Mouse (Mus musculus): Measurements from ENCODE around the gene Kcnma1. TPM values are rescaled to one million over a fixed set of nuclear protein-coding genes. Genes with fewer than 3 reads are reported as not detected.

Gene Kcnma1
- polyA plus RNA-seq, 1 experiment from 2014 or later = 22.8 TPM

DNA sequence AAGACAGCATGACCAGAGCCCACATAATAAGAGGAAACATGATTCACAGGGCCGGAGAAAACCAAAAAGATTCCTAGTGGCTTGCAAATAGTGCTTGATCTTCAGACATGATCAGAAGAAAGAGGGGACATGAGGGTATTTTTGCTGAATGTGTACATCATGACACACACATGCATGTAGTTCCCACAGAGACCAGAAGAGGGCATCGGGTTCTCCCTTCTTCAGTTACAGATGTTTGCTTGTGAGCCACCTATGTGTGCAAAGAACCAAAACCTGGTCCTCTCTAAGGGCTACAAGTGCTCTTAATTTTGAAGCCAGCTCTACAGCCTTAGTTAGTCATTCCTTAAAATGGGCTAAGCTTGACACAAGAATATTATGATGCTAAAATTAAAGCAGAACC lies 334.9 kb downstream of the Kcnma1 start:
- Histone ChIP-seq H3K27ac (no peak overlapping the region), H3K9ac (no peak overlapping the region), H3K36me3 (replicated peaks; ENCODE audit: control insufficient read depth, insufficient read depth) (no peaks in the 10 kb centered on the region), H3K9me3 (ENCODE audit: control insufficient read depth, low read length) (no peaks in the 10 kb centered on the region), H3K4me1 (replicated peaks; ENCODE audit: control insufficient read depth, insufficient read depth, low read length) (no peaks in the 10 kb centered on the region), H3K4me3 (replicated peaks; ENCODE audit: low read length) (no peak overlapping the region), H3K4me2 (replicated peaks) (no peak overlapping the region), H3K27me3 (ENCODE audit: control insufficient read depth, insufficient read depth, low read length) (no peaks in the 10 kb centered on the region)
- no peak for DNase-seq (ENCODE audit: low spot score)
- WGBS = 70% methylated on average over 2 of the region's 2 CpGs
- no peak for ATAC-seq (ENCODE audit: low FRiP score)

DNA sequence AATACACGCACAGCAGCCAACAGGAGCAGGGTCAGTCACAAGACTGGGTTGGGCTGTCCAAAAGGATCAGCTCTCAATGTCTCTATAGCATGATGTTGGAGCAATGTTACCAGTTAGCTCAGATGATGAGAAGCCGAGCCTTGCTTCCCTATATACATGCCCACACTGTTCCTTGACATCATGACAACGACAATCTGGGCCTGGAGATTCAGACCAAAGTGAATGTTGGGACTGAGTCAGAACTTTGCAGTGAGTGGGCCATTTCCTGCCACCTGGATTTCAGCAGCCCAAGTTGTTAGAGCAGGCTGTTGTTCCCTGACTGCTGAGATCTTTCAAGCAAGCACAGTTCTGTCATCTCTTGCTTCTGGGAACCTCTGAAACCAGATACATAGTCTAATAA lies 347.9 kb downstream of the Kcnma1 start:
- Histone ChIP-seq H3K27ac (no peak overlapping the region), H3K9ac (no peak overlapping the region), H3K27me3 (ENCODE audit: control insufficient read depth, insufficient read depth, low read length) (no peaks in the 10 kb centered on the region), H3K9me3 (ENCODE audit: control insufficient read depth, low read length) (no peaks in the 10 kb centered on the region), H3K36me3 (replicated peaks; ENCODE audit: control insufficient read depth, insufficient read depth) (no peaks in the 10 kb centered on the region), H3K4me2 (replicated peaks) (no peak overlapping the region), H3K4me3 (replicated peaks; ENCODE audit: low read length) (no peak overlapping the region), H3K4me1 (replicated peaks; ENCODE audit: control insufficient read depth, insufficient read depth, low read length) (no peaks in the 10 kb centered on the region)
- no peak for ATAC-seq (ENCODE audit: low FRiP score)
- 94% methylated on average over 3 of the region's 3 CpGs for WGBS
- no peak for DNase-seq (ENCODE audit: low spot score)

DNA sequence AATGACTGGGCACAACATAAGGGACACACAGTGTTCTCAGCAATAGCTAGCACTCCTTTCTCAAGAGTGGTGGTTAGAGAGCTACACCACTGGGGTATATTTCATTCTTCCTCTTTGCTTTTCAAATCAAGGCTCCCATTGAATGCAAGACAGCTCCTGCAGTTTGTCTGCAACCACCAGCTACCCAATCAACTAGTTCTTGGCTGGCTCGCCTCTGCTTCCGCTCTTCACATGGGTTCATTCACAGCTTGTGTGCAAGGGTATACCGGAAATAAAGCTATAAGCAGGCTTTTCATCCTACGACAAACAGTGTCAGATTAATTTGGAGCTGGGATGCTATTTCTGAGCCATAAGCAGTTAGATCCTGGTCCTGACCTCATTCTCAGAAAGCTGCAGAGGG lies 362.6 kb downstream of the Kcnma1 start:
- 69% methylated on average over 4 of the region's 4 CpGs for WGBS

DNA sequence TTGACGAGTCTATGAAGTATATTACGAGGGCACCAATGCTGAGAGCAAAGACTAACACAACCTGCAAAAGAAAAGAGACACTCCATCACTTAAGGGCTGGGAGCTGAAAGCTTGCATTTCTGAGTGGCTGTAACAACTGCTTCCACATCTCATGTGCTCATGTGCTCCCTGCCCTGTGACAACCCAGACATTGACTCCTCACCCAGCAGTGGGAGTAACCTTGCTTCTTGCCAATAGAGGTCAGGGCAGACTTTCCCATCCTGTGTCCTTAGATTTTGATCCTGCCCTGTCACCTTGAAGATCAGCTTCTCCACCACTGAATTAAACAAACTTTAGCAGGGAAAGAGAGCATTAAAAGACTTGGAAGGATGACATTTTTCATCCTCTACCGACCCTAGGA lies 364.2 kb downstream of the Kcnma1 start:
- DNase-seq (ENCODE audit: low spot score) (no peak), ATAC-seq (ENCODE audit: low FRiP score) (no peak)
- 97% methylated on average over 3 of the region's 3 CpGs for WGBS
- H3K4me3 ChIP-seq (replicated peaks; ENCODE audit: low read length) = no peak overlapping the region
- H3K9me3 ChIP-seq (ENCODE audit: control insufficient read depth, low read length) = no peaks in the 10 kb centered on the region
- H3K27me3 ChIP-seq (ENCODE audit: control insufficient read depth, insufficient read depth, low read length) = no peaks in the 10 kb centered on the region
- no peak overlapping the region for H3K9ac ChIP-seq
- H3K4me1 ChIP-seq (replicated peaks; ENCODE audit: control insufficient read depth, insufficient read depth, low read length) = no peaks in the 10 kb centered on the region
- no peak overlapping the region for H3K27ac ChIP-seq
- H3K4me2 ChIP-seq (replicated peaks) = no peak overlapping the region
- no peaks in the 10 kb centered on the region for H3K36me3 ChIP-seq (replicated peaks; ENCODE audit: control insufficient read depth, insufficient read depth)

More for the DNA sequence above, 362.6 kb downstream of the Kcnma1 start:
- H3K36me3 ChIP-seq (replicated peaks; ENCODE audit: control insufficient read depth, insufficient read depth) = no peaks in the 10 kb centered on the region
- no peak overlapping the region for H3K4me3 ChIP-seq (replicated peaks; ENCODE audit: low read length)
- no peak for ATAC-seq (ENCODE audit: low FRiP score)
- H3K4me1 ChIP-seq (replicated peaks; ENCODE audit: control insufficient read depth, insufficient read depth, low read length) = no peaks in the 10 kb centered on the region
- H3K27ac ChIP-seq = no peak overlapping the region
- no peak overlapping the region for H3K4me2 ChIP-seq (replicated peaks)
- no peak overlapping the region for H3K9ac ChIP-seq
- H3K9me3 ChIP-seq (ENCODE audit: control insufficient read depth, low read length) = no peaks in the 10 kb centered on the region
- H3K27me3 ChIP-seq (ENCODE audit: control insufficient read depth, insufficient read depth, low read length) = no peaks in the 10 kb centered on the region
- DNase-seq (ENCODE audit: low spot score) = no peak

DNA sequence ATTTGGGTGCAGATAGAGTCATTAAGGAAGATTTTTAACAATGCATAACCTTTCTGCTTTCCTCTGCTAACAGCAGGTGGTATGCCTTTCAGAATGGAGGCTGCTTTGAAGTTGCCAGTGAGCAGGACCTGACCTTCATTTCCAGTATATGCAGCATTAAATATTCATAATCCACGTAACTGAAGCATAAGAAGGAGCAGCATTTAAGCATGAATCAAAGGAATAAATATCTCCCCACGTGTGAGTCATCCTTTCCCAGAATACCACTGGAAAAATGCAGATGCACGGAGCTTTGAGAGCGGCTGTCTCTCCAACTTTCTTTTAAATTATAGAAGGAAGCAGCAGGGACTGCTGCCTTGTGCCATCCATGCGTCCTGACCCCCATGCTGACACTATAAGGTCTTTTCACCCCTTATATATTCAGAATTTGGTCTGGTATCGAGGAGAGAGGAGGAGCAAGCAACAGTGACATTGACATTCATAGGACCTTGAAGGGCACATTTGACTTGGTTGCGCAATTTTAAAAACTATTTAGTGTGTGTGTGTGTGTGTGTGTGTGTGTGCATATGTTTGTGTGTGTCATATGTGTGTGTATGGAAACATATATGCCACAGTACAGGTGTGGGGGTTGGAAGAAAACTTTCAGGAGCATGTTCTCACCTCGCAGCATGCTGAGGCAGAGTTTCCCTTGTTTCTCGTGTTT lies 368.8 kb downstream of the Kcnma1 start:
- Histone ChIP-seq H3K9ac (no peak overlapping the region), H3K27me3 (ENCODE audit: control insufficient read depth, insufficient read depth, low read length) (no peaks in the 10 kb centered on the region), H3K4me2 (replicated peaks) (no peak overlapping the region), H3K4me3 (replicated peaks; ENCODE audit: low read length) (no peak overlapping the region), H3K27ac (no peak overlapping the region), H3K4me1 (replicated peaks; ENCODE audit: control insufficient read depth, insufficient read depth, low read length) (no peaks in the 10 kb centered on the region), H3K9me3 (ENCODE audit: control insufficient read depth, low read length) (no peaks in the 10 kb centered on the region), H3K36me3 (replicated peaks; ENCODE audit: control insufficient read depth, insufficient read depth) (no peaks in the 10 kb centered on the region)
- no peak for ATAC-seq (ENCODE audit: low FRiP score)
- WGBS = 65% methylated on average over 9 of the region's 9 CpGs
- DNase-seq (ENCODE audit: low spot score) = no peak

DNA sequence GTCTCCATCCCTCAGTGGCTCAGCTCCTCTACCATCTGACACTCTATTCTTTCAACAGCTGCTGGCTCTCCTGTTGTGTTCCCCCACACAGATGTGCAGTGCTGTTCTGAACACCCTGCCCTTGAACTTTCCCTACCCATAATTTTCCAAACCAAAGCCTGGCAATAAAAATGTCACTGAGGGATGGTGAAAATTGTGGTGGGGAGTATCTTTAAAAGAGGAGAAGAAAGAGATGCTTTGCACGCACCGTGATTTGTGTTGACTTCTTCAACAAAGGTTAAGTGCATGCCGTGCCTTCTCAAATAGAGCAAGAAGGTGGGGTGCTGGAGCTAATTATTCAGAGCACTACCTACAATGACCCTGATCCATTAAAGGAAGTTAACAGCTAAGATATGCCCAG lies 371.1 kb downstream of the Kcnma1 start:
- H3K9ac ChIP-seq = no peak overlapping the region
- no peaks in the 10 kb centered on the region for H3K36me3 ChIP-seq (replicated peaks; ENCODE audit: control insufficient read depth, insufficient read depth)
- ATAC-seq (ENCODE audit: low FRiP score) (no peak), DNase-seq (ENCODE audit: low spot score) (no peak)
- no peak overlapping the region for H3K4me2 ChIP-seq (replicated peaks)
- H3K4me3 ChIP-seq (replicated peaks; ENCODE audit: low read length) = no peak overlapping the region
- no peaks in the 10 kb centered on the region for H3K9me3 ChIP-seq (ENCODE audit: control insufficient read depth, low read length)
- H3K27me3 ChIP-seq (ENCODE audit: control insufficient read depth, insufficient read depth, low read length) = no peaks in the 10 kb centered on the region
- H3K4me1 ChIP-seq (replicated peaks; ENCODE audit: control insufficient read depth, insufficient read depth, low read length) = no peaks in the 10 kb centered on the region
- no peak overlapping the region for H3K27ac ChIP-seq
- WGBS = 82% methylated on average over 3 of the region's 3 CpGs

DNA sequence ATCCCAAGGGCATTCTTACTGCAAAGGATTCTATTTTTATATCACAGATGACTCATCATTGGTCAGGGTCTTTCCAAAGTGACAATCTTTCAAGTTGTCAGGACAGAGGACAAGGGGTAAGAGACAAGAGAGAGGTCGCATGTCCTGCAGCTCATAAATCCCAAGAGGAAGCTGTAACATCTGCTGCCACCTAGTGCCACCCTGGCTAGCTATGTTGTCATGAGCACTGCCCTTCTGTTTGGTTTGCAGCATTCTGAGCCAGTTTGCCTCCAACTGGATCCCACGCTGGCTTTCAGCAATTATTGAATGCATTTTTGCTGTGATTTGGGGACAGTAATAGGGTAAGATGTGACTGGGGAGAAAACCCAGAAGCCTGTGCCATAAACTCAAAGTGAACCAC lies 373.6 kb downstream of the Kcnma1 start:
- no peaks in the 10 kb centered on the region for H3K36me3 ChIP-seq (replicated peaks; ENCODE audit: control insufficient read depth, insufficient read depth)
- H3K9me3 ChIP-seq (ENCODE audit: control insufficient read depth, low read length) = no peaks in the 10 kb centered on the region
- no peak overlapping the region for H3K27ac ChIP-seq
- DNase-seq (ENCODE audit: low spot score) (no peak), ATAC-seq (ENCODE audit: low FRiP score) (no peak)
- H3K4me1 ChIP-seq (replicated peaks; ENCODE audit: control insufficient read depth, insufficient read depth, low read length) = no peaks in the 10 kb centered on the region
- no peaks in the 10 kb centered on the region for H3K27me3 ChIP-seq (ENCODE audit: control insufficient read depth, insufficient read depth, low read length)
- H3K4me3 ChIP-seq (replicated peaks; ENCODE audit: low read length) = no peak overlapping the region
- H3K9ac ChIP-seq = no peak overlapping the region
- WGBS = 46% methylated on average over 2 of the region's 2 CpGs
- no peak overlapping the region for H3K4me2 ChIP-seq (replicated peaks)

DNA sequence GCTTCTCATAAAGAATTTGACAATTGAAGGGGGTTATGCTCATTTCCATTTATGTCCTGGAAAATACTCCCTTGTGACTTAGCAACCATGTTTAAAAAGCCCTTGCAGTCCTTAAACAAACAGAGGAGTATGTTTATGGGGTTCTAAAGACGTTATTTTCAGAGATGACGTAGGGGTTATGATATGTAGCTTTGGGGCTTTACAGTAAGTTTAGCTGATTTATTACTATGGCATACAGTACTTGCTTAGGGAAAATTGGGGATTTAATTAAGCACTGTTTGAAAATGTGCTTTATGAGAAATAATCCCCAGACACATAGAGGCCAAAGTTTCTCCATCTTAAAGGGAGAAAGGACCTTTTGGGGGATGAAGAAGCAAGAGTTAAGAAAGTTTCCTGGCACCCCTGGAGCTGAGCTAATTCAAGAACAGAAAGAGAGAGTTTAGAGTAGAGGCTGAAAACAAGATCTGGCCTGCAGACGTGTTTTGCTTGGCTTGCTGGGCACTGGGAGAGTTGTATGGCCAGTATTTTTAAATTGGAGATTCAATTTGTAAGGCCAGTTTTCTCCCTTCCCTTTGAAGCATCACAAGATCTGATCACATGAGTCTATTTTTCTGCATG lies 376.1 kb downstream of the Kcnma1 start:
- Histone ChIP-seq H3K9me3 (ENCODE audit: control insufficient read depth, low read length) (no peaks in the 10 kb centered on the region), H3K4me3 (replicated peaks; ENCODE audit: low read length) (no peak overlapping the region), H3K27me3 (ENCODE audit: control insufficient read depth, insufficient read depth, low read length) (no peaks in the 10 kb centered on the region), H3K4me2 (replicated peaks) (no peak overlapping the region), H3K36me3 (replicated peaks; ENCODE audit: control insufficient read depth, insufficient read depth) (no peaks in the 10 kb centered on the region), H3K9ac (no peak overlapping the region), H3K4me1 (replicated peaks; ENCODE audit: control insufficient read depth, insufficient read depth, low read length) (no peaks in the 10 kb centered on the region), H3K27ac (no peak overlapping the region)
- ATAC-seq (ENCODE audit: low FRiP score) (no peak), DNase-seq (ENCODE audit: low spot score) (no peak)
- 63% methylated on average over 3 of the region's 3 CpGs for WGBS

DNA sequence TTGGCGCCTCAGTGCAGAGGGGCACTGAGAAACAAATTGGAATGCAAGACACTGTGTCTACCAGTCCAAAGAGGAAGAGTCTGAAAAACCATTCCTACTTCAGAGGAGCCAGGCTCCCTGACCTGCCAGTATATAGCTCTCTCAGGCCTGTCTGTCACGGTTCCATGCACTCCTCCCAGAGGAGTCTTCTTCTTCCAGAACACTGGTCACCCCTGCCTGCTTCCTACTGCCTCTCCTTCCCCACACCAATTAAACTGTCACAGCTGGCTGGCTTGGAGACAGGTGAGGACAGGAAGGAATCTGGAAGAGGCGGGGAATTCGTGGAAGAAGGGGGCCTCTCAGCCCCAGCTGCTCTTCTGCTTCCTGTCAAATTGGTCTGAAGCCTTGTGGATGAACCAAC lies 378.4 kb downstream of the Kcnma1 start:
- no peak; the same call in 1 of the 2 replicates for ATAC-seq (ENCODE audit: low FRiP score)

More for the DNA sequence above, 378.4 kb downstream of the Kcnma1 start:
- Histone ChIP-seq H3K4me3 (replicated peaks; ENCODE audit: low read length) (no peak overlapping the region), H3K9me3 (ENCODE audit: control insufficient read depth, low read length) (no peaks in the 10 kb centered on the region), H3K27me3 (ENCODE audit: control insufficient read depth, insufficient read depth, low read length) (no peaks in the 10 kb centered on the region), H3K4me2 (replicated peaks) (no peak overlapping the region), H3K4me1 (replicated peaks; ENCODE audit: control insufficient read depth, insufficient read depth, low read length) (no peaks in the 10 kb centered on the region), H3K27ac (no peak overlapping the region), H3K36me3 (replicated peaks; ENCODE audit: control insufficient read depth, insufficient read depth) (no peaks in the 10 kb centered on the region), H3K9ac (no peak overlapping the region)
- DNase-seq (ENCODE audit: low spot score) = no peak
- WGBS = 57% methylated on average over 4 of the region's 4 CpGs
